Mouse (Mus musculus) thymus, adult 2 months (tissue): Measurements from ENCODE around the gene Trim8. TPM values are rescaled to one million over a fixed set of nuclear protein-coding genes. Genes with fewer than 3 reads are reported as not detected.

Source experiments
- DNase-seq: peaks from one replicate; pipeline ENCODE4 v3.0.0; 2021
- H3K27ac ChIP-seq: fragments of 200-500 bp; 2 replicates; pipeline ENCODE4 v1.5.1; 2012; ENCODE audit warnings: low read length, control low read depth; ENCODE audit not compliant: control insufficient read depth, insufficient read depth
- H3K27me3 ChIP-seq: fragments of 200-500 bp; 2 replicates; pipeline ENCODE4 v1.6.1; 2012; ENCODE audit warnings: mild to moderate bottlenecking, low read length, moderate library complexity, mixed read lengths; ENCODE audit not compliant: control insufficient read depth, insufficient read depth
- H3K36me3 ChIP-seq: fragments of 200-500 bp; 2 replicates; pipeline ENCODE4 v1.6.1; 2012; ENCODE audit warnings: mild to moderate bottlenecking, low read length, moderate library complexity; ENCODE audit not compliant: control insufficient read depth, insufficient read depth
- H3K4me1 ChIP-seq: fragments of 200-500 bp; replicated peaks from 2 replicates; pipeline ENCODE4 v1.6.1; 2012; ENCODE audit warnings: low read length; ENCODE audit not compliant: control insufficient read depth, insufficient read depth
- H3K4me3 ChIP-seq: fragments of 200-500 bp; 2 replicates; pipeline ENCODE4 v1.5.1; 2012; ENCODE audit warnings: mild to moderate bottlenecking, low read length, control low read depth, moderate library complexity; ENCODE audit not compliant: control insufficient read depth, insufficient read depth
- CTCF ChIP-seq: fragments of 200-500 bp; IDR thresholded peaks from 2 replicates; pipeline ENCODE4 v1.5.1; 2012; ENCODE audit warnings: mild to moderate bottlenecking, control low read depth, low read length, moderate library complexity, borderline replicate concordance; ENCODE audit not compliant: control insufficient read depth, poor library complexity, insufficient read depth; ENCODE audit errors: extremely low read depth
- POLR2A ChIP-seq: fragments of 200-500 bp; IDR thresholded peaks from 2 replicates; pipeline ENCODE4 v1.6.1; 2012; ENCODE audit warnings: mild to moderate bottlenecking, low read length, control low read depth, moderate library complexity; ENCODE audit not compliant: control insufficient read depth, poor library complexity, insufficient read depth; ENCODE audit errors: extremely low read depth
- WGBS: fragments of 180-500 bp; shearing (Covaris S2); methylation state at CpG from one replicate; pipeline ENCODE4 v1.1.7; 2018; 5-methylcytosine and 5-hydroxymethylcytosine counted together
- polyA plus RNA-seq: library from polyadenylated mRNA; depleted of rRNA; stranded (reverse); fragments of >200 nt; gene quantifications from 2 replicates; pipeline ENCODE4 v1.2.3, GENCODE M21; 2012

Trim8 gene
- polyA plus RNA-seq, 1 experiment = 57.9 TPM

- H3K4me1 ChIP-seq = peaks cover 18% of the 10 kb centered on the region
Observed at GRCm38 (mm10) chr19:46483701-46484328, 17.7 kb upstream of the Trim8 start.

GRCm38 (mm10) chr19:46484518-46484917 lies 17.0 kb upstream of the Trim8 start:
- no peak for DNase-seq
- Histone ChIP-seq H3K27ac (peak overlapping the region; percentile 17; the same call in 1 of the 2 replicates), H3K4me3 (no peak overlapping the region), H3K27me3 (no peaks in the 10 kb centered on the region), H3K36me3 (no peaks in the 10 kb centered on the region; the same call in 1 of the 2 replicates), H3K4me1 (peaks cover 11% of the 10 kb centered on the region)
- TF ChIP-seq POLR2A (no peak), CTCF (no peak)
- 93% methylated on average over 5 of the region's 5 CpGs for WGBS

More at GRCm38 (mm10) chr19:46483701-46484328, 17.7 kb upstream of the Trim8 start:
- no peak overlapping the region for H3K27ac ChIP-seq
- no peaks in the 10 kb centered on the region; the same call in 1 of the 2 replicates for H3K36me3 ChIP-seq
- no peaks in the 10 kb centered on the region for H3K27me3 ChIP-seq
- WGBS = 85% methylated on average over 15 of the region's 15 CpGs
- no peak for DNase-seq
- H3K4me3 ChIP-seq = no peak overlapping the region
- TF ChIP-seq POLR2A (no peak), CTCF (no peak)

- WGBS = 86% methylated on average over 9 of the region's 9 CpGs
- TF ChIP-seq CTCF (no peak), POLR2A (no peak)
- Histone ChIP-seq H3K27me3 (no peaks in the 10 kb centered on the region), H3K4me3 (no peak overlapping the region), H3K36me3 (no peaks in the 10 kb centered on the region; the same call in 1 of the 2 replicates), H3K27ac (no peak overlapping the region), H3K4me1 (peaks cover 13% of the 10 kb centered on the region)
- no peak for DNase-seq
Observed at GRCm38 (mm10) chr19:46485847-46486246, 15.7 kb upstream of the Trim8 start.

- no peak overlapping the region for H3K27ac ChIP-seq
- no peak overlapping the region for H3K4me3 ChIP-seq
- H3K4me1 ChIP-seq = peaks cover 13% of the 10 kb centered on the region
- DNase-seq = no peak
- H3K36me3 ChIP-seq = no peaks in the 10 kb centered on the region; the same call in 1 of the 2 replicates
- TF ChIP-seq CTCF (no peak), POLR2A (no peak)
- no peaks in the 10 kb centered on the region for H3K27me3 ChIP-seq
- 54% methylated on average over 2 of the region's 2 CpGs for WGBS
Observed at GRCm38 (mm10) chr19:46486709-46487108, 14.8 kb upstream of the Trim8 start.

GRCm38 (mm10) chr19:46489448-46489847 lies 12.1 kb upstream of the Trim8 start:
- WGBS = 94% methylated on average over 1 of the region's 1 CpGs

GRCm38 (mm10) chr19:46490634-46491033 lies 10.9 kb upstream of the Trim8 start:
- DNase-seq = no peak
- Histone ChIP-seq H3K36me3 (no peaks in the 10 kb centered on the region; the same call in 1 of the 2 replicates), H3K4me1 (peaks cover 14% of the 10 kb centered on the region), H3K4me3 (no peak overlapping the region), H3K27ac (no peak overlapping the region), H3K27me3 (no peaks in the 10 kb centered on the region)
- 2% methylated on average over 2 of the region's 2 CpGs for whole genome bisulfite sequencing
- no peak for TF ChIP-seq CTCF

More at GRCm38 (mm10) chr19:46489448-46489847, 12.1 kb upstream of the Trim8 start:
- no peak overlapping the region for H3K4me3 ChIP-seq
- peaks cover 10% of the 10 kb centered on the region for H3K4me1 ChIP-seq
- no peaks in the 10 kb centered on the region; the same call in 1 of the 2 replicates for H3K36me3 ChIP-seq
- no peaks in the 10 kb centered on the region for H3K27me3 ChIP-seq
- TF ChIP-seq CTCF = no peak
- no peak for TF ChIP-seq POLR2A
- no peak overlapping the region for H3K27ac ChIP-seq
- DNase-seq = no peak
